Mouse (Mus musculus) olfactory bulb, adult 2 months (tissue): ENCODE measurements around the gene Foxr1.

Experiments used
- CTCF ChIP-seq: fragments of 200-500 bp; IDR thresholded peaks from 2 replicates; pipeline ENCODE4 v1.5.1; 2012; ENCODE audit warnings: low read depth, mild to moderate bottlenecking, low read length, moderate library complexity; ENCODE audit not compliant: insufficient read depth
- POLR2A ChIP-seq: fragments of 200-500 bp; IDR thresholded peaks from 2 replicates; pipeline ENCODE4 v1.6.1; 2012; ENCODE audit warnings: mild to moderate bottlenecking, low read depth, low read length, moderate library complexity; ENCODE audit not compliant: insufficient read depth

DNA sequence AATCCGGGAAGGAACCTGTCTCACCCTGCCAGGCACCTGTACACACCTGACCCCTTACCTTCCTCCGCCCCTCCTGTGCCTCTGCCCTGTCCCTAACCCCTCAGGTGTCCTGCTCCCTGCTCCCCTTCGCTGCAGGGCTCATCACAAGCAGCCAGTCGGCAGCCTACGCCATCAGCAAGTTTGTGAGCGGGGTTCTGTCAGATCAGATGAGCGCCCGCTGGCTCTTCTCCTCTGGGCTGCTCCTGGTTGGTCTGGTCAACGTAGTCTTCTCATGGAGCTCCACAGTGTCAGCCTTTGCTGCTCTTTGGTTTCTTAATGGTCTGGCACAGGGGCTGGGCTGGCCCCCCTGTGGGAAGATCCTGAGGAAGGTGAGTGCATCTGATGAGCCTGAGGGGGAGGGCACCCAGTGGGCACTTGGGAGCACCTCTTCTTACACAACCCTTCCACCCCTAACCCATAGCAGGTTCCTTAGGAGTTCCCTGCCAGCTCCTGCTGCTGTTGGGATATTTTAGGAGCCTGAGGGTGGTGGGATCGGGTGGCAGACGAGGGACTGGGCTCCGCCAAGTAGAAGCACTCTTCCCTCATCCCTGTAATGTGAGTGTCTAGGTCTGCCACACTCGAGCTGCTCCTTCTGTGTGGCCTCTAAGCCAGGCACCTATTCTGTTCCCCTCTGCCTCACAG is 41.7 kb downstream of the Foxr1 start:
- TF ChIP-seq CTCF, result no peak
- TF ChIP-seq POLR2A, result no peak
